16 mouse cellular contexts compared by ENCODE assay signal in genomic region chr10:94031164-94031563, GRCm38 (mm10).
"Had no signal": no experiment of that assay in that cellular context is flagged by ENCODE, and none has a peak within 500 bp of the region (broad histone marks: within the 10 kb centered on the region; RNA-seq: fewer than 3 reads in every experiment).

No protein-coding gene starts in this region.

- DNase-seq: lung, adult 18-20 months; lung, embryonic 14.5 days; lung, postnatal 10 days; lung, postnatal 4 days; retina, postnatal 1 day; right cerebral cortex, adult 18-20 months; right cerebral cortex, postnatal 25 days; right cerebral cortex, postnatal 4 days; spleen, adult 18-20 months; thymus, adult 18-20 months; thymus, postnatal 14 days; thymus, postnatal 36 days had no signal

- H3K4me2 ChIP-seq: lung, embryonic 14.5 days; midbrain, embryonic 11.5 days; midbrain, embryonic 13.5 days; midbrain, embryonic 15.5 days; neural tube, embryonic 12.5 days had no signal

- H3K9me3 ChIP-seq: midbrain, embryonic 13.5 days; midbrain, embryonic 15.5 days; neural tube, embryonic 12.5 days had no signal

- H3K36me3 ChIP-seq: midbrain, embryonic 15.5 days had no signal

- H3K27ac ChIP-seq: midbrain, embryonic 13.5 days; midbrain, embryonic 15.5 days; neural tube, embryonic 12.5 days had no signal

- H3K27me3 ChIP-seq: midbrain, embryonic 13.5 days; midbrain, embryonic 15.5 days; neural tube, embryonic 12.5 days had no signal

- H3K9ac ChIP-seq: lung, embryonic 14.5 days; midbrain, embryonic 13.5 days; midbrain, embryonic 15.5 days; neural tube, embryonic 12.5 days had no signal

- H3K4me3 ChIP-seq: midbrain, embryonic 13.5 days; midbrain, embryonic 15.5 days; neural tube, embryonic 12.5 days had no signal
